Mouse (Mus musculus) myocyte (in vitro differentiated cells): ENCODE measurements around the gene Gp1ba.

Experiments
- CEBPB ChIP-seq: IDR thresholded peaks from 2 replicates; pipeline ENCODE4 v1.6.1; 2011; ENCODE audit warnings: mild to moderate bottlenecking, moderate library complexity; ENCODE audit not compliant: poor library complexity, insufficient read depth, severe bottlenecking
- E2F4 ChIP-seq: IDR thresholded peaks from one replicate; pipeline ENCODE4 v1.6.1; 2011; ENCODE audit warnings: mild to moderate bottlenecking, control low read depth, moderate library complexity; ENCODE audit not compliant: insufficient read depth
- MAX ChIP-seq: IDR thresholded peaks from one replicate; pipeline ENCODE4 v1.6.1; 2011; ENCODE audit warnings: low read depth, mild to moderate bottlenecking, control low read depth
- MYOD1 ChIP-seq, 3 experiments: IDR thresholded peaks; one replicate each; pipeline ENCODE4 v1.6.1; 2011; ENCODE audit warnings: control low read depth in 2 of 3, low read depth in 2 of 3, mild to moderate bottlenecking in 2 of 3, moderate library complexity in 1 of 3; ENCODE audit not compliant: insufficient read length in 2 of 3, control insufficient read depth in 1 of 3
- MYOG ChIP-seq, 3 experiments: IDR thresholded peaks; one replicate each; pipeline ENCODE4 v1.6.1; 2011; ENCODE audit warnings: control low read depth in 2 of 3, low read depth in 2 of 3, mild to moderate bottlenecking in 2 of 3; ENCODE audit not compliant: insufficient read length in 2 of 3, control insufficient read depth in 1 of 3, insufficient read depth in 1 of 3
- POLR2A ChIP-seq: IDR thresholded peaks from one replicate; pipeline ENCODE4 v1.6.1; 2011; ENCODE audit warnings: low read depth, mild to moderate bottlenecking, control low read depth, moderate library complexity; ENCODE audit not compliant: insufficient read length
- POLR2AphosphoS2 ChIP-seq: IDR thresholded peaks from one replicate; pipeline ENCODE4 v1.6.1; 2011; ENCODE audit warnings: low read depth, control low read depth; ENCODE audit not compliant: insufficient read length
- SRF ChIP-seq: IDR thresholded peaks from one replicate; pipeline ENCODE4 v1.6.1; 2011; ENCODE audit warnings: low read depth; ENCODE audit not compliant: control insufficient read depth, insufficient read length
- TCF12 ChIP-seq: IDR thresholded peaks from one replicate; pipeline ENCODE4 v1.6.1; 2011; ENCODE audit warnings: mild to moderate bottlenecking, control low read depth; ENCODE audit not compliant: poor library complexity, insufficient read depth, severe bottlenecking
- TCF3 ChIP-seq: IDR thresholded peaks from one replicate; pipeline ENCODE4 v1.6.1; 2011; ENCODE audit warnings: low read depth, control low read depth; ENCODE audit not compliant: insufficient read length
- USF1 ChIP-seq: IDR thresholded peaks from one replicate; pipeline ENCODE4 v1.6.1; 2011; ENCODE audit warnings: low read depth, mild to moderate bottlenecking, control low read depth, moderate library complexity

DNA sequence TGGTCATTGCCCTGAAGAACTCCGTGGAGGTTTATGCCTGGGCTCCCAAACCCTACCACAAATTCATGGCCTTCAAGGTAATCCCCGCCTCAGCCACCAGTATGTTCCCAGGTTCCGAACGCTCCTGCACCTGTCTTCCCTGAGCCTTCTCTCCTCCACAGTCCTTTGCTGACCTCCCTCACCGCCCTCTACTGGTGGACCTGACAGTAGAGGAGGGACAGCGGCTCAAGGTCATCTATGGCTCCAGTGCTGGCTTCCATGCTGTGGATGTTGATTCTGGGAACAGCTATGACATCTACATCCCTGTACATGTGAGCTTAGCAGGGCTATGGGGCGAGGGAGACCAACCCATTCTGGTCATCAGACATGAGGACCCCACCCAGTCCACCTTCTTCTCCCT is 26.4 kb upstream of the Gp1ba start:
- no peak for TF ChIP-seq USF1
- TF ChIP-seq POLR2A, result no peak
- TF ChIP-seq SRF, result no peak
- no peak for TF ChIP-seq E2F4
- TF ChIP-seq POLR2AphosphoS2, result no peak
- no peak for TF ChIP-seq CEBPB
- TF ChIP-seq MYOD1 (IDR thresholded peaks at IDR 0.05; ENCODE audit: control insufficient read depth in 1 of 3, insufficient read length in 2 of 3, low read depth in 2 of 3), result no peak
- TF ChIP-seq MAX, result no peak
- TF ChIP-seq TCF3, result no peak
- no peak for TF ChIP-seq MYOG (IDR thresholded peaks at IDR 0.05; ENCODE audit: control insufficient read depth in 1 of 3, insufficient read depth in 1 of 3, insufficient read length in 2 of 3, low read depth in 2 of 3)
- no peak for TF ChIP-seq TCF12
